In genomic region chr2:30443281-30443680, GRCm38 (mm10) we compare ENCODE assay signal across 10 mouse cellular contexts. TPM values are rescaled to one million over a fixed set of nuclear protein-coding genes. Genes with fewer than 3 reads are reported as not detected.
DNase-seq lines count a peak whose midpoint lies in the region; ATAC-seq and TF ChIP-seq lines count a peak whose summit lies in the region.
"Had no signal": no experiment of that assay in that cellular context is flagged by ENCODE, and none has a peak within 500 bp of the region (broad histone marks: within the 10 kb centered on the region; RNA-seq: fewer than 3 reads in every experiment).

No protein-coding gene starts in this region.

- no peak overlapping the region for H3K4me3 ChIP-seq in kidney, embryonic 16.5 days (ENCODE audit: low read length)
- H3K4me3 ChIP-seq in embryonic facial prominence, embryonic 12.5 days = no peak overlapping the region
- H3K4me3 ChIP-seq in hindbrain, embryonic 14.5 days (replicated peaks; ENCODE audit: low read length) = no peak overlapping the region
- no peak overlapping the region for H3K4me3 ChIP-seq in midbrain, postnatal 0 days (ENCODE audit: low read depth, low read length)

- WGBS in kidney, embryonic 16.5 days = 28% methylated on average over 4 of the region's 4 CpGs
- 47% methylated on average over 4 of the region's 4 CpGs for WGBS in embryonic facial prominence, embryonic 12.5 days
- WGBS in hindbrain, embryonic 14.5 days = 78% methylated on average over 4 of the region's 4 CpGs
- 60% methylated on average over 4 of the region's 4 CpGs for WGBS in midbrain, postnatal 0 days

- H3K27me3 ChIP-seq in kidney, embryonic 16.5 days (ENCODE audit: insufficient read depth, low read length) = no peaks in the 10 kb centered on the region
- no peaks in the 10 kb centered on the region for H3K27me3 ChIP-seq in embryonic facial prominence, embryonic 12.5 days
- no peaks in the 10 kb centered on the region for H3K27me3 ChIP-seq in hindbrain, embryonic 14.5 days (ENCODE audit: control insufficient read depth, insufficient read depth, low read length)
- H3K27me3 ChIP-seq in midbrain, postnatal 0 days (ENCODE audit: insufficient read depth, low read length) = no peaks in the 10 kb centered on the region

- peak overlapping the region; percentile 61; the same call in 1 of the 2 replicates for H3K4me2 ChIP-seq in kidney, embryonic 16.5 days (replicated peaks; ENCODE audit: low read depth, low read length)
- no peak overlapping the region for H3K4me2 ChIP-seq in embryonic facial prominence, embryonic 12.5 days (replicated peaks)
- no peak overlapping the region for H3K4me2 ChIP-seq in hindbrain, embryonic 14.5 days (replicated peaks)
- H3K4me2 ChIP-seq in midbrain, postnatal 0 days (ENCODE audit: low read depth, low read length, poor library complexity, severe bottlenecking) = no peak overlapping the region

- H3K36me3 ChIP-seq in kidney, embryonic 16.5 days (ENCODE audit: insufficient read depth, low read length) = peaks cover 45% of the 10 kb centered on the region
- H3K36me3 ChIP-seq in embryonic facial prominence, embryonic 12.5 days = peaks cover 69% of the 10 kb centered on the region
- peaks cover 53% of the 10 kb centered on the region for H3K36me3 ChIP-seq in hindbrain, embryonic 14.5 days (replicated peaks; ENCODE audit: control insufficient read depth, insufficient read depth)
- peaks cover 36% of the 10 kb centered on the region for H3K36me3 ChIP-seq in midbrain, postnatal 0 days (ENCODE audit: insufficient read depth, low read length)

- peak overlapping the region; percentile 79 for H3K9ac ChIP-seq in kidney, embryonic 16.5 days (replicated peaks; ENCODE audit: low read length)
- H3K9ac ChIP-seq in embryonic facial prominence, embryonic 12.5 days = peak overlapping the region; percentile 8; the same call in 1 of the 2 replicates
- no peak overlapping the region; the same call in 1 of the 2 replicates for H3K9ac ChIP-seq in hindbrain, embryonic 14.5 days
- H3K9ac ChIP-seq in midbrain, postnatal 0 days (replicated peaks; ENCODE audit: low read length, poor library complexity, severe bottlenecking) = no peak overlapping the region

- intact Hi-C loops in left cerebral cortex, postnatal 36 days (cut with DNase I) = no loop called here

- TF ChIP-seq CTCF in midbrain, postnatal 0 days (IDR thresholded peaks at IDR 0.05) = no peak

- DNase-seq in kidney, adult 9 months = no peak
- no peak for DNase-seq in hindbrain, embryonic 14.5 days (ENCODE audit: low spot score)
- DNase-seq in midbrain, postnatal 0 days (ENCODE audit: low spot score) = no peak
- no peak for DNase-seq in gastrocnemius, adult 18-20 months (ENCODE audit: low spot score)
- DNase-seq in thymus, postnatal 36 days = no peak
- DNase-seq in left cerebral cortex, postnatal 36 days (ENCODE audit: low spot score in 2 of 2) = no peak
- DNase-seq: cerebellum, postnatal 14 days; right cerebral cortex, postnatal 25 days had no signal

- peaks cover 74% of the 10 kb centered on the region for H3K4me1 ChIP-seq in kidney, embryonic 16.5 days (ENCODE audit: insufficient read depth, low read length)
- H3K4me1 ChIP-seq in embryonic facial prominence, embryonic 12.5 days = peaks cover 67% of the 10 kb centered on the region
- H3K4me1 ChIP-seq in hindbrain, embryonic 14.5 days (replicated peaks; ENCODE audit: control insufficient read depth, insufficient read depth, low read length) = peaks cover 35% of the 10 kb centered on the region
- peaks cover 15% of the 10 kb centered on the region; the same call in 1 of the 2 replicates for H3K4me1 ChIP-seq in midbrain, postnatal 0 days (ENCODE audit: insufficient read depth, low read length)

- peak overlapping the region; percentile 100 for H3K27ac ChIP-seq in kidney, embryonic 16.5 days (ENCODE audit: low read length)
- peak overlapping the region; percentile 100 for H3K27ac ChIP-seq in embryonic facial prominence, embryonic 12.5 days
- H3K27ac ChIP-seq in hindbrain, embryonic 14.5 days = peak overlapping the region; percentile 93
- H3K27ac ChIP-seq in midbrain, postnatal 0 days (ENCODE audit: low read depth, low read length) = 0 out of 2 replicates have a peak overlapping the region, but pooled peaks have one; percentile 78

- H3K9me3 ChIP-seq in kidney, embryonic 16.5 days (ENCODE audit: low read length) = no peaks in the 10 kb centered on the region
- H3K9me3 ChIP-seq in embryonic facial prominence, embryonic 12.5 days = no peaks in the 10 kb centered on the region
- no peaks in the 10 kb centered on the region for H3K9me3 ChIP-seq in hindbrain, embryonic 14.5 days (ENCODE audit: control insufficient read depth, low read length)
- no peaks in the 10 kb centered on the region for H3K9me3 ChIP-seq in midbrain, postnatal 0 days (ENCODE audit: low read length)

- ATAC-seq in kidney, embryonic 16.5 days (ENCODE audit: low FRiP score, low TSS enrichment) = no peak
- ATAC-seq in embryonic facial prominence, embryonic 12.5 days (ENCODE audit: insufficient number of reproducible peaks, insufficient read depth, low FRiP score, low TSS enrichment) = no peak
- no peak for ATAC-seq in hindbrain, embryonic 14.5 days (ENCODE audit: low FRiP score)
- ATAC-seq in midbrain, postnatal 0 days (ENCODE audit: low FRiP score) = no peak

RNA-seq across cellular contexts. Expression of gene Ptpa, which starts 27.4 kb away (rescaled TPM):
- 184 and 191 TPM in 2 replicates for polyA plus RNA-seq in kidney, embryonic 16.5 days (2015; fragmentation: Nextera tagmentation; extraction: Ambion mirVana)
- polyA plus RNA-seq in embryonic facial prominence, embryonic 12.5 days (2016; fragmentation: Nextera tagmentation; extraction: Ambion mirVana) = 140 and 145 TPM in 2 replicates
- 71.7 and 79.8 TPM in 2 replicates for polyA plus RNA-seq in hindbrain, embryonic 14.5 days (2014; fragmentation: Nextera tagmentation; extraction: Ambion mirVana)
- total RNA-seq in midbrain, postnatal 0 days (2014; rRNA removed) = 139 and 147 TPM in 2 replicates
- polyA plus RNA-seq in midbrain, postnatal 0 days (2015; fragmentation: Nextera tagmentation; extraction: Ambion mirVana) = 138 and 141 TPM in 2 replicates
- 10 to 100 TPM; 62.9 to 65.1 TPM for total RNA-seq in gastrocnemius, adult 18-20 months (2021)
- 100 to 1,000 TPM; 175 to 182 TPM for total RNA-seq in left cerebral cortex, postnatal 36 days (2021)

RNA-seq across cellular contexts. Expression of gene Crat, which starts 27.7 kb away (rescaled TPM):
- 40.9 and 44.2 TPM in 2 replicates for polyA plus RNA-seq in kidney, embryonic 16.5 days (2015; fragmentation: Nextera tagmentation; extraction: Ambion mirVana)
- 23.8 and 26.9 TPM in 2 replicates for polyA plus RNA-seq in embryonic facial prominence, embryonic 12.5 days (2016; fragmentation: Nextera tagmentation; extraction: Ambion mirVana)
- polyA plus RNA-seq in hindbrain, embryonic 14.5 days (2014; fragmentation: Nextera tagmentation; extraction: Ambion mirVana) = 30.3 and 32.0 TPM in 2 replicates
- total RNA-seq in midbrain, postnatal 0 days (2014; rRNA removed) = 32.6 and 38.0 TPM in 2 replicates
- polyA plus RNA-seq in midbrain, postnatal 0 days (2015; fragmentation: Nextera tagmentation; extraction: Ambion mirVana) = 24.9 and 27.4 TPM in 2 replicates
- total RNA-seq in gastrocnemius, adult 18-20 months (2021) = 100 to 1,000 TPM; 378 to 382 TPM
- total RNA-seq in left cerebral cortex, postnatal 36 days (2021) = 10 to 100 TPM; 46.3 to 54.5 TPM

RNA-seq across cellular contexts. Expression of gene Ier5l, which starts 30.7 kb away (rescaled TPM):
- 2.2 and 2.9 TPM in 2 replicates for polyA plus RNA-seq in kidney, embryonic 16.5 days (2015; fragmentation: Nextera tagmentation; extraction: Ambion mirVana)
- 4.2 and 4.5 TPM in 2 replicates for polyA plus RNA-seq in embryonic facial prominence, embryonic 12.5 days (2016; fragmentation: Nextera tagmentation; extraction: Ambion mirVana)
- polyA plus RNA-seq in hindbrain, embryonic 14.5 days (2014; fragmentation: Nextera tagmentation; extraction: Ambion mirVana) = 2.4 and 2.7 TPM in 2 replicates
- 23.6 and 28.2 TPM in 2 replicates for total RNA-seq in midbrain, postnatal 0 days (2014; rRNA removed)
- polyA plus RNA-seq in midbrain, postnatal 0 days (2015; fragmentation: Nextera tagmentation; extraction: Ambion mirVana) = 2.6 and 3.2 TPM in 2 replicates
- total RNA-seq in gastrocnemius, adult 18-20 months (2021) = 1 to 10 TPM; 1.0 to 1.7 TPM
- total RNA-seq in left cerebral cortex, postnatal 36 days (2021) = 10 to 100 TPM; 17.9 to 21.3 TPM

RNA-seq across cellular contexts. Expression of gene Dolpp1, which starts 51.2 kb away (rescaled TPM):
- 44.2 and 46.8 TPM in 2 replicates for polyA plus RNA-seq in kidney, embryonic 16.5 days (2015; fragmentation: Nextera tagmentation; extraction: Ambion mirVana)
- 34.8 and 38.1 TPM in 2 replicates for polyA plus RNA-seq in embryonic facial prominence, embryonic 12.5 days (2016; fragmentation: Nextera tagmentation; extraction: Ambion mirVana)
- 51.6 and 54.2 TPM in 2 replicates for polyA plus RNA-seq in hindbrain, embryonic 14.5 days (2014; fragmentation: Nextera tagmentation; extraction: Ambion mirVana)
- 96.2 and 103 TPM in 2 replicates for total RNA-seq in midbrain, postnatal 0 days (2014; rRNA removed)
- polyA plus RNA-seq in midbrain, postnatal 0 days (2015; fragmentation: Nextera tagmentation; extraction: Ambion mirVana) = 56.6 and 59.7 TPM in 2 replicates
- total RNA-seq in gastrocnemius, adult 18-20 months (2021) = 1 to 10 TPM; 4.9 to 6.9 TPM
- 10 to 100 TPM; 24.4 to 27.0 TPM for total RNA-seq in left cerebral cortex, postnatal 36 days (2021)

Comparison
In these comparisons a context has a peak if more than half of its experiments do, and no peak if none do; other contexts are left out.
1. H3K9ac ChIP-seq: peak in kidney, embryonic 16.5 days (single experiment) and embryonic facial prominence, embryonic 12.5 days (single experiment); none in hindbrain, embryonic 14.5 days (single experiment) and midbrain, postnatal 0 days (single experiment).
2. Peak in every context shown above with its lines, with median percentiles within 50 percentile points of each other: H3K27ac ChIP-seq.